Mouse (Mus musculus) erythroblast, embryonic 14.5 days (primary cell): ENCODE data around the gene Il6. TPM values are rescaled to one million over a fixed set of nuclear protein-coding genes. Genes with fewer than 3 reads are reported as not detected.
"Not testable (repeated sequence)": the region's sequence is repeated elsewhere in the genome, so short reads cannot be mapped to it uniquely, and the experiment has no call there.

ENCODE experiments used
- H3K27me3 ChIP-seq: 2 replicates; pipeline ENCODE4 v1.6.1; 2012; ENCODE audit warnings: inconsistent platforms; ENCODE audit not compliant: control insufficient read depth
- H3K36me3 ChIP-seq: 2 replicates; pipeline ENCODE4 v1.6.1; 2012; ENCODE audit warnings: mild to moderate bottlenecking, inconsistent platforms; ENCODE audit not compliant: control insufficient read depth
- H3K4me1 ChIP-seq: 2 replicates; pipeline ENCODE4 v1.6.1; 2012; ENCODE audit warnings: inconsistent platforms; ENCODE audit not compliant: control insufficient read depth
- H3K4me3 ChIP-seq: replicated peaks from 2 replicates; pipeline ENCODE3; 2012; ENCODE audit warnings: moderate library complexity, mild to moderate bottlenecking, inconsistent platforms
- H3K9me3 ChIP-seq: 2 replicates; pipeline ENCODE4 v1.6.1; 2012; ENCODE audit warnings: low read length, inconsistent platforms, mixed read lengths; ENCODE audit not compliant: control insufficient read depth
- GATA1 ChIP-seq: IDR thresholded peaks from 2 replicates; pipeline ENCODE4 v1.6.1; 2012; ENCODE audit warnings: low read length, inconsistent platforms, mixed read lengths
- TAL1 ChIP-seq: IDR thresholded peaks from 3 replicates; pipeline ENCODE4 v1.6.1; 2012; ENCODE audit warnings: low read length, inconsistent platforms, mixed read lengths
- polyA plus RNA-seq: library from polyadenylated mRNA; stranded (reverse); fragments of >175 nt; gene quantifications from 2 replicates; pipeline ENCODE4 v1.2.3, GENCODE M21; 2012

Il6 gene
- polyA plus RNA-seq, 1 experiment, result 0.14 TPM

GRCm38 (mm10) chr5:30014580-30014979 is 1.7 kb downstream of the Il6 start:
- no peaks in the 10 kb centered on the region for H3K27me3 ChIP-seq
- no peaks in the 10 kb centered on the region for H3K4me1 ChIP-seq
- no peak overlapping the region for H3K4me3 ChIP-seq
- H3K36me3 ChIP-seq, result no peaks in the 10 kb centered on the region
- no peaks in the 10 kb centered on the region for H3K9me3 ChIP-seq
- no peak for TF ChIP-seq TAL1
- no peak for TF ChIP-seq GATA1

- not testable (repeated sequence) for H3K9me3 ChIP-seq, H3K4me3 ChIP-seq, H3K36me3 ChIP-seq, H3K27me3 ChIP-seq, H3K4me1 ChIP-seq
Measured at GRCm38 (mm10) chr5:30035862-30036261, 22.9 kb downstream of the Il6 start.

GRCm38 (mm10) chr5:30037111-30037510 is 24.2 kb downstream of the Il6 start:
- not testable (repeated sequence) for H3K27me3 ChIP-seq, H3K9me3 ChIP-seq, H3K36me3 ChIP-seq, H3K4me1 ChIP-seq, H3K4me3 ChIP-seq

DNA sequence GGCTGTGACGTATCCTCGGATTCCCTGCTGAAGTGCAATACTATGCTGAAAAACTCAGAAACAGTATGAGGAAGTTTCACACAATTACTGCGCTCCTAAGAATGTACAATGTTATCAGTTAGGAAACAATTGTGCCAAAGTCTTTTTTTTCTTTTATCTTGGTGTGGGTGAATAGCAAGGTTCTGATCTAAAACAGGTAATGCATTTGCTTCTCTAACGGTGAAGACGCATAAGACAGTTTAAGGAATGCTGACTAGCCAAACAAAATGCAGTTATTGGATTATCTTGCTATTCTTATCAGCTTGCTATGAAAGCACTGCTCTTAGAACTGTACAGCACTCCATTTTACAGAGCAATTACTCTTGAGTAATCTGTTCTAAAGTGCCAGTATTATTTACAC is 26.4 kb downstream of the Il6 start:
- H3K36me3 ChIP-seq, H3K27me3 ChIP-seq, H3K4me3 ChIP-seq, H3K4me1 ChIP-seq, H3K9me3 ChIP-seq: not testable (repeated sequence)

- H3K4me3 ChIP-seq, H3K9me3 ChIP-seq, H3K36me3 ChIP-seq, H3K27me3 ChIP-seq, H3K4me1 ChIP-seq: not testable (repeated sequence)
Measured at GRCm38 (mm10) chr5:30039841-30040240, 26.9 kb downstream of the Il6 start.

- H3K27me3 ChIP-seq, result no peaks in the 10 kb centered on the region
- peaks cover 50% of the 10 kb centered on the region for H3K36me3 ChIP-seq
- H3K4me3 ChIP-seq, result no peak overlapping the region
- TF ChIP-seq GATA1 (no peak), TAL1 (no peak)
- peaks cover 2% of the 10 kb centered on the region; the same call in 1 of the 2 replicates for H3K4me1 ChIP-seq
- no peaks in the 10 kb centered on the region for H3K9me3 ChIP-seq
Measured at GRCm38 (mm10) chr5:30058216-30058731, 45.4 kb downstream of the Il6 start.

DNA sequence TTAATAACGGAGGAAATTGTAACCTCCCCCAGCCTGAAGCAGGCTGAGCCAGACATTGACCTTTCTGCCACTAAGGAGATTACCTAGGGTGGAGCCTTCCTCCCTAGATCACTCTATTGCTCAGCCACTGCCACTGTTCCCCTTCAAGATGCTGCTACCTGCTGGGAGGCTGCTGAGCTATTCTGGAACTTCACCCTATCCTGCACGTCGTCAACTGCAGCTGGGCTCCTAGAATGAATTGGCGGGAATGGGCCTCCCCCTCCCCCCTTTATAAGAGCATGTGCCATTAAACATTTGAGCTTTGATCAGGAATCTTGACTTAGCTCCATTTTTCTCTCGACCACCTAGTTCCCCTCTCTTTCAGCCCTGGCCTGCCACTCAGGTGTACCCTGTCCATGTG is 46.7 kb downstream of the Il6 start:
- not testable (repeated sequence) for H3K9me3 ChIP-seq, H3K4me3 ChIP-seq, H3K4me1 ChIP-seq, H3K27me3 ChIP-seq
- peaks cover 63% of the 10 kb centered on the region for H3K36me3 ChIP-seq

- H3K36me3 ChIP-seq, result peaks cover 97% of the 10 kb centered on the region
Measured at GRCm38 (mm10) chr5:30067726-30068125, 54.8 kb downstream of the Il6 start.

More at GRCm38 (mm10) chr5:30067726-30068125, 54.8 kb downstream of the Il6 start:
- TF ChIP-seq GATA1, result no peak
- TF ChIP-seq TAL1, result no peak
- Histone ChIP-seq H3K27me3 (no peaks in the 10 kb centered on the region), H3K4me3 (no peak overlapping the region), H3K4me1 (peaks cover 29% of the 10 kb centered on the region), H3K9me3 (no peaks in the 10 kb centered on the region)

Other genes with a start within 250 kb of the Il6 start
- gene Tyms, start 60.5 kb downstream of the Il6 start, polyA plus RNA-seq, result 9.5 and 11.7 TPM in 2 replicates
- gene Garem2, start 92.0 kb downstream of the Il6 start, polyA plus RNA-seq, result 0.02 TPM in 1 of 2 replicates, not detected in the other
- gene 3110082J24Rik, start 93.0 kb downstream of the Il6 start, polyA plus RNA-seq, result not detected in 2 replicates
- gene Hadha, start 142.0 kb downstream of the Il6 start, polyA plus RNA-seq, result 3.3 and 6.4 TPM in 2 replicates
- 2.8 and 4.6 TPM in 2 replicates for gene Hadhb, start 142.1 kb downstream of the Il6 start, polyA plus RNA-seq
- gene Adgrf3, start 192.6 kb downstream of the Il6 start, polyA plus RNA-seq, result not detected in 2 replicates
- 0.07 and 0.12 TPM in 2 replicates for gene Selenoi, start 219.5 kb downstream of the Il6 start, polyA plus RNA-seq